Mouse (Mus musculus): ENCODE data around the gene Phactr2.
"Not testable (repeated sequence)": the region's sequence is repeated elsewhere in the genome, so short reads cannot be mapped to it uniquely, and the experiment has no call there.

Gene Phactr2

DNA sequence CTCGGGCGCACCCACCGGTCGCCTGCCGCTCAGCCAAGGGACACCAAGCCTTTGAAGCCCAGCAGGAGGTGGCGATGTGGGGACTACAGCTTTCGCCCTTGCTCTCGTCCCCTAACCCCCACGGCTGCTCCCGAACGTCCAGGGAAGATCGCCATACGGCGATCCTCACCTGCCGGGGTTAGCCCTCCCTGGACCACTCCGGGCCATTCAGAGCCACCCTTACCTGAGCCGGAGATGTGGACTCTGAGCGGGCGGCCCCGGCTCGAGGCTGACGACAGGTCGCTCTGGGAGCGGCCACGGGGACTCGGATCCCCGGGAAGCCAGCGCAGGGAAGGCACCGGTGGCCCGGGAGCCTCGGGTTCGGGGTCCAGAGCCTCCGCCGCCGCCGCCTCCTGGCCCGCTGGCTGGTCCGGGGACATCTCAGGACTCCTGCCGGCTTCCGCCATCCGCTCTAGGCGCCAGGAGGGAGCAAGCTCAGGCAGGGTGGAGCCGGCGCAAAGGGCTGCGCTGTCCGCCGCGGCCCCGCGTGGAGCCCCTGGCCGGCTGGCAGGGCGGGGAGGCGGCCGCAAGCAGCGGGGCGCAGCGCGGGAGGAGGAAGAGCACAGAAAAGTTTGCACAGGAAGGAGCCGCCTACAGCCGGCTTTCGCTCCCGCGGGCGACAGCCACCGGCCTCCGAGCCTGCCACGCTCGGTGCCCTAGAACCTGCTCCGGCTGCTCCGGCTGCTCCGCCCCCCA lies at the start of gene Phactr2:
Phactr2 (minus strand) TSS at position 580 of the 735 bp plus-strand sequence.
- in situ Hi-C loops (cut with MboI, MseI): no loop called here

DNA sequence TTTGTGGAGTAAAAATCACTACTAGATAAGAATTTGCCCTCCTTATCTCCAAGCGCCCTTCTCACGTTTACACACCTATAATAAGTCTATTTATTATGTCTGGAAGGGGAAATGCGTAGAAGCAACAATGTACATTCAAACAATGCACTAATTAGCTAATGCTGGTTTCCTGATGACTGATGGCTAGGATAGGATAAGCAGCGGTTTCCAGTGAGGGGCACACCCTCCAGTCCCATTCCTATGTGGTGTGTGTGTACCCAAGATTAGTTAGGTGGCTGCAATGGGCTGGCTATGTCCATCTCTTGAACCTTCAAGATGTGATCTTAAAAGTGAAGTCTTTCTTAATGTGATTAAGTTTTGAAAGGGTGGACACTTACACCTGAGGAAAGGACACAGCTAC lies 47.6 kb upstream of the Phactr2 start:
- in situ Hi-C loops (cut with MboI, MseI): no loop called here

DNA sequence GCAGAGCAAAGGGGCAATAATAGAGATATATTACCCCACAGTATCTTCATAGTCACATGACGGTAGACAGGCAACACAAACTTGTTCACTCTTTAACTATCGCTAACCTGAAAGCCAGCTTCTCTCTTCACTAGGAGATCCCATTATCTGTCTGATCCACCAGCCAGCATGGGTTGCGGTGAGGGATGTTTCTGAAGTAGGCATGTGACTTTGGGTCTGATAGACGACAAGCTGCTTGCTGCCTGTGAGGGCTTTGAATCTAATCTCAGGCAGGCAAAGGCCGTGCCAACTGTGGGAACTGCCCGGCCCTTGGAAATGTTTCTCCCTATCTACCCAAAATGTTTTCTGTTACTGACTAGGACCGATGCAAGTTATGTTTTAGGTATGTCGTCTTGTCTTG lies 28.2 kb upstream of the Phactr2 start:
- in situ Hi-C loops (cut with MboI, MseI): no loop called here

DNA sequence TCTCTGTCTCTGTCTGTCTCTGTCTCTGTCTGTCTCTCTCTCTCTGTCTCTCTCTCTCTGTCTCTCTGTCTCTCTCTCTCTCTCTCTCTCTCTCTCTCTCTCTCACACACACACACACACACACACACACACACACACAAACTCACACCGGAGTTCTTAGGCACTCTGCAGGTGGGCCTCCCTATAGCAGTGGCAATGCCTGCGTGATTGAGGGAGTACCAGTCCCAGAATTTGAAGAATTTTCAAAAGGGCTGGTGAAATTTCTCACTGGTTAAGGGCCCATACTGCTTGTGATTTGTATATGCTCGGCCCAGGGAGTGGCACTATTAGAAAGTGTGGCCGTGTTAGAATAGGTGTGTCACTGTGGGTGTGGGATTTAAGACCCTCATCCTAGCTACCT lies 27.3 kb upstream of the Phactr2 start:
- in situ Hi-C loops (cut with MboI, MseI): not testable (repeated sequence)

DNA sequence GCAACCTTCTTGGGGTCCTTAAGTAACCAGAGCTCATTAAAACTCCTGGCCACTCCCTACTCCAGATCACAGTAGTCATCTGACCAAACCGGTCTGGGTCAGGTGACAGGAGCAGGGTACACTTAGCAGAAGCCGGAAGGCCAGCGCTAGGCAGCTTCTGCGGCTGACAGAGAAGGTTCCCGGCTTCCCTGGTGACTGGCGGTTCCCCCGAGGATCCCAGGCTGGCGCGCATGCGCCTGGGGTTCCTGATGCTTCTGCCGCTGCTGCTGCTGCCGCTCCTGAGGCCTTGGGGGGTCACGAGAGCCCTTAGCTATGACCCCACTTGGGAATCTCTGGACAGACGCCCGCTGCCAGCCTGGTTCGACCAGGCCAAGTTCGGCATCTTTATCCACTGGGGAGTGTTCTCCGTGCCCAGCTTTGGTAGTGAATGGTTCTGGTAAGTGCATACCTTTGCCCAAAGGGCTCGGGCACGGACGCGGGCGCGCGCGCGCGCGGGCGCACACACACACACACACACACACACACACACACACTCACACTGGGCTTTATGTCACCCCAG lies 26.8 kb upstream of the Phactr2 start:
- in situ Hi-C loops (cut with MboI, MseI): no loop called here

DNA sequence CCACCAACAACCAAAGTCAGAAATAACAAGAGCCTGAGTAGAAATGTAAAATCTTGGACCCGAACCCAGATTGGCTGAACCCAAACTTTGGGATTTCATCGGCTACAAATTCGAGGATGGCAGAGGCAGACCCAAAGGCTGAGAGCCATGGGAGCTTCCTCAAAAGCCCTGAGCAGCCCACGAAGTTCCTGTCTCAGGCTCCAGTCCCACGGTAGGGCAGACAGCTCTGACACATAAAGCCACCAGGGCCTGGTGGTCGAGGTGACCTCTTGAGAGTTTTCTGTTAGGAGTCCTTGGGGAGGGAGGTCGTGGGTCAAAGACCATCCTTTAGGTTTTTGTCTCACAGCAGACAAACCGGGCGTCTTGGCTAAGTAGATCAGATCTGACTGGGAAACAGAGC lies 26.3 kb upstream of the Phactr2 start:
- in situ Hi-C loops (cut with MboI, MseI): no loop called here

DNA sequence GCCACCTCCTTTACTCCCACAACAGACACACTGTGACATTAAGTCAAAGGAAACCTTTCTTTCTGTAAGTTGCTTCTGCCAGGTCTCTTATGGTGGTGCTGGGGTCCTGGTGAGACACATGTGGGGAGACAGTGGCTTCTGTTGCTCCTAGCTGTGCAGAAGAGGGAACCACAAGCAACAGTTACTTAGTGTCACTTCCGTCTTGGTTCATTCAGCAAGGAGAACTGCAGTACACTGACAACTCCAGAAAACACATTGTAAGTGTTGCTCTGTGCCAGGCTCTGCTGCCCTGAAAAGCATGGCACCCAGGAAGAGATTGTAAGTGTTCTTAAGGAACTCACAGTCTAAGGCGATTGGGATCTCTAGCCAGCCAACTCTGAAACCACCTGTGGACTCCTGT lies 25.1 kb upstream of the Phactr2 start, which contains the start of gene Fuca2:
Fuca2 (plus strand) TSS at position 210 of the 400 bp plus-strand sequence.
- in situ Hi-C loops (cut with MboI, MseI): no loop called here

DNA sequence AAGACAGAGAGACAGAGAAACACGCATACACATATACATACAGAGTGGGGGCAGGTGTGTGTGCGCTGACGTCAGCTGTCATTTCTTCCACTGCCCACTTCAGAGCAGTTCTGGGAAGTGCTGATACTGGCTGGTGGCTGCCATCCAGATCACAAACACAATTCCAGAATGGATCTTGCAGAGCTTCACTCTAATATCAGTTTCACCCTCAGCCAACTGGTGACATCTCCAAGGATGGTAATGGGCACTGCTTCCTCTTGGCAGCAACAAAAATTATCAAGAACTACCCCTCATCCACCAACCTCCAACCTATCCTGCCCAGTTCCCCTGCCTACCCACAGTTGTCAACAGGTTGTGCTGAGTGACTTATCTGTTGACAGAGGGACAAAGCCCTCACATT lies 22.1 kb upstream of the Phactr2 start:
- in situ Hi-C loops (cut with MboI, MseI): no loop called here

DNA sequence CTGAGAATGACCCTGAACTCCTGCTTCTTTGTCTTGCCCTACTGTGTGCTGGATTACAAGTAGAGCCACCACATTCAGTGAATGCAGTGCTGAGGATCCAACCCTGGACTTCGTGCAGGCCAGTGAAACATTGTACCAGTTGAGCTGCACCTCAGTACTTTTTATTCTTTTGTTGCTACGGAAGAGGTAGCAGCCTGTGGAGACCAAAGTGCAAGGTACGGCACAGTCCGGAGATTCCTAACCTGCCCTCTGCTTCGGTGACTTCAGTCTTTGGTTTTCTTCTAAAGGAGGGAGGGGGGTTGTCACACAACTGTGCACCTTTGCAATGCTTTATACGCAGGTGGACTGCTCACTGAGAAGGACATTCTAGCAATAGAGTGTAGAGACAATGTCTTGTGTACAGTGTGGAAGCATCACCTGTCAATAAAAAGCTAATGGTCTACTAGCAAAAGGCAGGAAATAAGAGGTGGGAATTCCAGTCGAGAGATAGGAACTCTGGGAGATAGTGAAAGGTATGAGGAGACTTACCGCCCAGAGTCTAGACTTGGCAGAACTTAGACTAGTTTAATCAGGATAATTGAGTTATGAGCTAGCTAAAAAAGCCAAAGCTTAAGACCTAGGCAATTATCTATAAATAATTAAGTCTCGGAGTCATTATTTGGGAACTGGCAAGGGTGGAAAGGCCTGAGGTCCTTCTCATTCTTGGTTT lies 19.9 kb upstream of the Phactr2 start:
- in situ Hi-C loops (cut with MboI, MseI): no loop called here

DNA sequence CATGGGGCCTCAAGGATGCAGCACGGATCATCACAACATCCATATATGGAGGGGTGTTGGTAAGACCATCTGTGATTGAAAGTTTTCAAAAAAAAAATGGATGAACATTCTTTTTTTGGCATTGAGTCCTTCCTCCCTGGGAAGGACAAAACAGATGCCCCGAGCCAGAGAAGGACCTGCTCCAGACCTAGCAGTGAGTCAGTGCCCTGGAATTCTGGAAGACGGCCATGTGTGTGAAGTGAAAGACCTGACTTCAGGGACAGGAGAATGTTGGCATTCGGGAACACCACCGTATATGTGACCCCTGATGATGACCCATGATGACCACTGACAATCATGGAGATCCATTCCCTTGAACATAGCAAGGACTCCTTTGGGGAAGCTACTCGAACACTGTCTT lies 15.5 kb upstream of the Phactr2 start:
- in situ Hi-C loops (cut with MboI, MseI): no loop called here

DNA sequence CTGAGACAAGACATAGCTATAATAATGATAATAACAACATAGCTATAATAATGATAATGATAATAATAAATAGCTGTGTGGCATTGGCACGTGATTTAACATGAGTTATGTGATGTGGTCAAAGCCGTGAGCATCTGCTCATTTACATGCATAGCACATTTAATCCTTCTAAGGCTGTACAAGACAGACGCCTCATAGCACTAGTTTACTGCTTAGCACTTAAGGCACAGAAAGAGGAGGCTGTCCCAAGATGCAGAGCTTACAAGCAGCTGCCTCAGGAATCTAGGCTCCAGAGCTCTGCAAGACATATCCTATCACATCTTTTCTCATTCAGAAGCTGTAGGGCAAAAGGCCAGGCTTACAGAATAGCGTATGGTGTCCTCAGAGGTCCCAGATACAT lies 11.7 kb upstream of the Phactr2 start:
- in situ Hi-C loops (cut with MboI, MseI): no loop called here

DNA sequence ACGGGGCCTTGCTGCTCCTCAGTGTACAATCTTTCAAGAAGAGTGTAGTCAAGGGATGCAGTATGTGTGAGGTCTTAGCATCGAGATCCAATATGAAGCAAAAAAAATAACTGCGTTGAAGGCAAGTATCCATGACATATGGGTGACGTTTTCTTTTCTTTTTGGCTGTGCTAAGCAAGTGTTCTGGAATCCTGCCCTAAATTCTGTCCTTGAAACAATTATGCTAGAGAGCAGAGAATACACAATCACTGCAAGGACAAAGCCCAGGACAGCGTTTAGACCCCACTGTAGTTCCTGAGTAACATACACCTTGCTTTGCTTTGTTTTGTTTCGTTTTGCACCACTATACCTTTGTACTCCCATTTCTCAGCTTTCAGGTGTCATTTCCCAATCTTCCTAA lies 5.1 kb upstream of the Phactr2 start:
- in situ Hi-C loops (cut with MboI, MseI): no loop called here

DNA sequence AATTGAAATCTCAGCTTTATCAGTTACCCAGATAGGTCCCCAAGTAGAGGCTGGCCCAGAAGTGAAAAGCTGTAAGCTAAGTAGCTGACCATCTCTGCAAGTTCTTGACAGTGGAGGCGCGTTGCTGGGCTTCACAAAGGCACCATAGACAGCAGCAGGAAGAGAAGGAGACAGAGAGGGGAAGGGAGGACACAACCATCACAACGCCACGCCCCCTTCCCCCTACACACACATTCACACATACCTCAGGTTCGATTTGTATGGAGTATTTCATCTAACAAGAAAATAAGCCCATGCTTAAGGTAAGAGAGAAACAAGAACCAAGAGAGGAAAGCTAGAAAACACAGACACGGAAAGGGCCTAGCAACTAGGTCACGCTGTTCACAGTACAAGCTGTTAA lies 909 bp upstream of the Phactr2 start:
- in situ Hi-C loops (cut with MboI, MseI): no loop called here

DNA sequence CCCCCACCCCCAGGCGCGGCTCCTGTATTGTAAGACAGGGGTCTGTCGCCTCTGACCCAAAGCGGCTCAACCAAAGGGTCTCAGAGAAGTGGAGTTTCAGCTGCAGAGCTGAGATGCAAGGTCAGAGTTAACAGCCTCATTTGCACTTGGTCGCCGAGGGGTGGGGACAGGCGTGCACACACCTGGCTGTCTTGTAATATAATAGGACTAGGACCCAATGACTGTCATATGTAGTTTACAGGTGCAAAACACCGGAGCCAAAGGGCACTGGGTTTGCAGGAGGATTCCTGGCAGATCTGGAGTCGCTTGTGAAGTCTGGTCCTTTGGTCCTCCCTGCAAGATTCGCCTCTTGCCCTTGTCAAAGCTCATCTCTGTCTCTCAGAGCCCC lies 350 bp upstream of the Phactr2 start:
- in situ Hi-C loops (cut with MboI, MseI): no loop called here

DNA sequence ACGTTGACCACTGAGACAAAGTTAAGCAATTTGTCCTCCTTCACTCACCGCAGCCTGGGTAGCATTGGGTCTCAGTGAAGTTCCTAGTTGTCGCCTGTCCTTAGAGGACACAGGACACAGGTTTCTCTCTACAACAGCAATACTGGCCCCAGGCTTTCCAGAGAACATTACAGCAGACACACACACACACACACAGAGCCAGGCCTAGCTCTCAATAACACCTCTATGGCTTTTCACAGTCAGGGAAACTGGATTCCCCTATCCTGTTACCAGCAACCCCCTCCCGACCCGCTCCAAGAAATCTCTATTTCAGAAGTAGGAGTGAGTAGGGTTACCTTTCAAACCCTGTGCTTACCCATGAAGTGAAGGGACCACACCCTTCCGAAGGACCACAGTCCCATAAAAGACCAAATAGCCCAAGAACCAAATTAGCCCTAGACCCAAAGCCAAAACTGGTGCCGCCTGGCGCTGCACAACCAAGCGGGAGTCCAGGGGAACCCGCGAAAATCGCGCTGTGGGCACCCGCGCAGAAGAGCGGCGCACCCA lies 852 bp downstream of the Phactr2 start:
- in situ Hi-C loops (cut with MboI, MseI): no loop called here

DNA sequence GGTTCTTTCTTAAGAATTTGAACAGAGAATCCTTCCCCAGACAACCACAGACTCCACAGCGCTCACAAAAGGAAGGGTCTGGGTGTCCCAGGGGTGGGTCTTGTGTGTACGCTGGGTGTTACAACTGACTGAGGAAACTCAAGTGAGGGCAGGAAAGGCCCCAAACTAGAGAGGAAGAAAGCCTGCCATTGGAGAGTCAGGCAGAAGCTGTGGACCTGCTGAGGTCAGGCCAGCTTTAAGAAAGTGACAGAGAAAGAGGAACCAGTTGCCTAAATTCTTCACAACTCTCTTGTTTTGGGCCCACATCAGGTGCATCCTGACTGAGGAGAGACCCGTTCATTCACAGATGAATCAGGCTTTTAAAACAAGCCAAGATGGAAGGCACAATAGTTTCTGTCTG lies 4.0 kb downstream of the Phactr2 start:
- in situ Hi-C loops (cut with MboI, MseI): no loop called here

DNA sequence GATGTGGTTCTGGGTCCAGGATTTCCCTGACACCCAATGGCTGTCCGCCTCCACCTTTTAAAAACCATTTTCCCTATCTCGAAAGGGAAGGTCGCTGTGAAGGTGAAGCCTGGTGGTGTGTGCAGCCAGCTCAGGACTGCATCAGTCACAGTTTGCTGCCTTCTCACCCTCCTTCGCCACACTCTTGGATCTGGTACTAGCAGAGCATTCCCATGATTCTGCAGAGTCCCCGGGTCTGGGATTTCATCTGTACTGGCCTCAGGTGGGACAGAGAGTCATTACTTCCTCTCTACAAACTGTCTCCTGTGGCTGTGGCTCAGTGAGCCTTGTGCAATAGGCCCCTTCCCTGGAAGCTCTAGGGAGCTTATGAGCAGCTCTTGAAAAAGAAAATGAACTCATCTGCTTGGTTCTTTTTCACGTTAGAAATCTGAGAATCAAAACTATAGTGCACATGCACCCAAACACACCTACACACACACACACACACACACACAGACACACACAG lies 6.1 kb downstream of the Phactr2 start:
- in situ Hi-C loops (cut with MboI, MseI): not testable (repeated sequence)

DNA sequence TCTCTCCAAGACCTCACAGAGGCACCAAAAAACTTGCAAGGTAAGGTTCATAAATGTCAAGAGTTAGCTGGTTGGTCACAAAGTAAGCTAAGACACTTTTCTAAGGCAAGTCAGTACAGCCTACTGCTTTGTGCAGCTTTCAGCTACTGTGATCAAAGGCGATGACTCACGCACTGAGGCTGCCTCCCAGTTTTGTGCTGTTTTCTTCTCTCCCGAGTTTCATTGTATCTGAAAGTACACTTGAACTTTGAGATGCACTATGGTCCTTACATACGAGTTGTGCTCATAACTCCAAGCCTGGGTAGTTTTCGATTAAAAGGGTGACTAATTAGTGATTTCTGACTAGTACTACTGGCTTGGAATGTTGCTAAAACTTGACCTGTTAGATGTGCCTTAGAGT lies 7.3 kb downstream of the Phactr2 start:
- in situ Hi-C loops (cut with MboI, MseI): no loop called here

DNA sequence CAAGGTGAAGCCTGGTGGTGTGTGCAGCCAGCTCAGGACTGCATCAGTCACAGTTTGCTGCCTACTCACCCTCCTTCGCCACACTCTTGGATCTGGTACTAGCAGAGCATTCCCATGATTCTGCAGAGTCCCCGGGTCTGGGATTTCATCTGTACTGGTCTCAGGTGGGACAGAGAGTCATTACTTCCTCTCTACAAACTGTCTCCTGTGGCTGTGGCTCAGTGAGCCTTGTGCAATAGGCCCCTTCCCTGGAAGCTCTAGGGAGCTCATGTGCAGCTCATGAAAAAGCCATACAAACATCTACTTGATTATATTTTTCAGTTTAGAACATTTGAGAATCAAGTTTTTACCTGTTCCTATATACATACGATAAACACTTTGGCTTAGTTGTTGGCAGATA lies 9.9 kb downstream of the Phactr2 start:
- in situ Hi-C loops (cut with MboI, MseI): not testable (repeated sequence)

DNA sequence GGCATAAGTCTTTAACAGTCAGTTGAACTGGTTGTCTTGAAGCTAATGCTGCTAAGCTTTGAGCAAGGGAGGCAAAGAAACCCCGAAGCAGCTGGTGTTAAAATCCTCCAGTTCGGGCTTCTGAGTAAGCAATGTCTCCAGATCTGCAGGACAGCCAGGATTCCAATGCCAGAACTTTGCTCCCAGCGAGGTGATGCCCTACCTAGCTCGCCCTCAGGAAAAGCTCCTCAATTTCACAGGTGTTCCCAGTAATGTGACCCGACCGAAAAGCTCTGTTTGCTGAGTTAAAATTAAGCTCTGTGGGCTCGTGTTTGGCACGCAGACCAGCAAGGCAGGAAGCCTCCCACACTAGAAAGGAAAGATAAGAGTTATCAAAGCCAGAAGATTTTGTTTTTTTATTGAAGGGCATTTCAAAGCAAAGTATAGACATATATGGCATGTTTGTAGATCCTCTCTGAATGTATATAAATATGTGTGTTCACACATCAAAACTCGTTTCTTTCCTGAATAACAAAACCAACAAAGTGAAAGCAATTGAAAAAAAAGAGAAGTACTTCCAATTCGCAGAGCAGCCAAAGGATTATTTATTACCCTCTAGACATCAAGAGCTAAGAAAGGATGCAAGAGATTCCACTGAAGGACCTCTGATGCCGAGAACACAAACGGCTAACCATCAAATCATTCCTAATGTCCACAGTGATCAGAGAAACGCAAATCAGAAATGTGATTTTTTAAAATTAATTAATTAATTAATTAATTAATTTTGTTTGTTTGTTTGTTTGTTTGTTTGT lies 20.8 kb downstream of the Phactr2 start:
- in situ Hi-C loops (cut with MboI, MseI): no loop called here

DNA sequence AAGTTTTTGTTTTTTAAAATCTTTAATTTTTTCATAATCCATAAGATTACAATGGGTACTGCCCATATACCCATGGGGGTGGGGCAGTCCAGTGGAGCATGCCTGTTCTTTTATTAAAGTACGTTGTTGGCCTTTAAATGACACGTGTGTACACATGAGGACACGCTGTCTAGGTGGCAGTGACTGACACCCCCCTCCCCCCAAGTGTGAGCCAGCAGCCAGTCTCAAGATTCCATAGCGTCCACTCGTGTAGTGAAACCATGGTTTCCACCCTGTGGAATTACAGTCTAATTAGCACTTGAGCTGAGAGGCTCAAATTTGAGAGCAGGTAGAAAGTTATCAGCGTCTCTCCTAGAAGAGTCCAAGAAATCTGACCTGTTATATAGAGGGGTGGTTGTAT lies 22.6 kb downstream of the Phactr2 start:
- in situ Hi-C loops (cut with MboI, MseI): no loop called here

All from T-helper 1 cell (primary cell).